Mouse (Mus musculus): Measurements from ENCODE around the gene Kif26b. TPM values are rescaled to one million over a fixed set of nuclear protein-coding genes. Genes with fewer than 3 reads are reported as not detected.

The Kif26b gene
- polyA plus RNA-seq, 1 experiment = 15.6 TPM

DNA sequence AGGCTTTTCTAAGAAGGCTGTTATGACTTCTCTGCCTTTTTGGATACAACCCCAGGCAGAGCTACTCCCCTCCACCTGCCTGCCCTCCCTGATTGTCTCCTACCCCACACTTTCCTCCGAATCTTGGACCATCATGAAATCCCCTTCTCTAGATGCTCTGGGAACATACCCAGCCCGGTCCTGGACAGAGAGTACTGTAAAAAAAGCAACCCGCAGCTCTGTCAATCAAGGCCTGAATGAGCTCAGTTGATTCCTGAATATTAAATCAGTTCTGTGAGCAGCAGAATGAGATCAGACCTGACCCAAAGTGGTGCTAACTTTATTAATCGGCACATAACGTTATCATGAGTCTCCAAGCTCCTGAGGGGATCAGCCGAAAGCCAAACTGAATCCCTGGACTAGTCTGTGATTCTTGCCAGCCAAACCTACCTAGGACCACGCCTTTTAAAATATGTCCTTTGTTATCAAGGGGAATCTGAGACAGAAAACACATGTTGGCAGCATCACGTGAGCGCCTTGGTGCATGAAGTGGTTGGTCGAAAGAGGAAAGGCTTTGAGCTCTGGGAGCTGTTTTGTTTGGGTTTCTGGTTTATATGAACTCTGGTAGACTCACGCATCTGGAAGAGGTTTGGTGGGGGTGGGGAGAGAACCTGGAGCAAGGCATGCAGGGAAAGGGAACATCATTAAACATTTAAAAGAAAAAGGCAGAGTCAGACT, 271.1 kb downstream of the Kif26b start:
- peaks cover 27% of the 10 kb centered on the region; the same call in 1 of the 2 replicates for H3K4me1 ChIP-seq (ENCODE audit: control insufficient read depth, insufficient read depth, low read length)
- DNase-seq = peak; percentile 39 to 44
- H3K27ac ChIP-seq (ENCODE audit: insufficient read depth, low read length) = peak overlapping the region; percentile 82
- 26% methylated on average over 11 of the region's 11 CpGs for WGBS
- peak overlapping the region; percentile 86 for H3K4me3 ChIP-seq (replicated peaks; ENCODE audit: insufficient read depth, low read depth, low read length)
- H3K27me3 ChIP-seq (ENCODE audit: control insufficient read depth, insufficient read depth, low read length) = no peaks in the 10 kb centered on the region
- TF ChIP-seq CTCF (IDR thresholded peaks at IDR 0.05; ENCODE audit: borderline replicate concordance, insufficient read depth, low read depth, low read length) = no peak
- TF ChIP-seq POLR2A (IDR thresholded peaks at IDR 0.05; ENCODE audit: borderline replicate concordance, insufficient read depth, low read length) = peak; percentile 18; the same call in 1 of the 2 replicates

GRCm38 (mm10) chr1:178803155-178803554, 274.2 kb downstream of the Kif26b start:
- Histone ChIP-seq H3K27ac (ENCODE audit: insufficient read depth, low read length) (peak overlapping the region; percentile 15; the same call in 1 of the 2 replicates), H3K27me3 (ENCODE audit: control insufficient read depth, insufficient read depth, low read length) (no peaks in the 10 kb centered on the region), H3K4me3 (replicated peaks; ENCODE audit: insufficient read depth, low read depth, low read length) (peak overlapping the region; percentile 38), H3K4me1 (ENCODE audit: control insufficient read depth, insufficient read depth, low read length) (peaks cover 22% of the 10 kb centered on the region; the same call in 1 of the 2 replicates)
- whole genome bisulfite sequencing = 20% methylated on average over 3 of the region's 3 CpGs
- peak; percentile 50 to 59 for DNase-seq
- TF ChIP-seq POLR2A (IDR thresholded peaks at IDR 0.05; ENCODE audit: borderline replicate concordance, insufficient read depth, low read length) (no peak), CTCF (IDR thresholded peaks at IDR 0.05; ENCODE audit: borderline replicate concordance, insufficient read depth, low read depth, low read length) (no peak)

DNA sequence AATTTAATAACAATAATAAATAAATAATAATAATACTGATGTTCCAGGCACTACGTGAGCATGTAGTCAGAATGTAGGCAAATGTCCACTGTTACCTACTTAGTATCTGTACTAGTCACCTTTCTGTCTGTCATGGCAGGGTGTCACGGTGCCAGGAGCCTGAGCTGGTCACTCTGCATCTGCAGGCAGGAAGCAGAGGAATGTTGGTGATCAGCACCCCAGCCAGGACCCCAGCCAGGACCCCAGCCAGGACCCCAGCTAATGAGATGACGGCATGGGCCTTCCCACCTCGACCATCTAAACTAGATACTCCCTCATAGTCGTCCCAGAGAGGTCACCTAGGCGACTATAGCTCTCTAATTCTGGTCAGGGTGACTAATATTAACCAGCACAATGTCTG, 288.6 kb downstream of the Kif26b start:
- DNase-seq = no peak
- Histone ChIP-seq H3K27me3 (ENCODE audit: control insufficient read depth, insufficient read depth, low read length) (no peaks in the 10 kb centered on the region), H3K4me1 (ENCODE audit: control insufficient read depth, insufficient read depth, low read length) (peaks cover 20% of the 10 kb centered on the region), H3K4me3 (replicated peaks; ENCODE audit: insufficient read depth, low read depth, low read length) (no peak overlapping the region), H3K27ac (ENCODE audit: insufficient read depth, low read length) (no peak overlapping the region)
- no peak for TF ChIP-seq POLR2A (IDR thresholded peaks at IDR 0.05; ENCODE audit: borderline replicate concordance, insufficient read depth, low read length)
- TF ChIP-seq CTCF (IDR thresholded peaks at IDR 0.05; ENCODE audit: borderline replicate concordance, insufficient read depth, low read depth, low read length) = no peak
- 81% methylated on average over 6 of the region's 6 CpGs for whole genome bisulfite sequencing

DNA sequence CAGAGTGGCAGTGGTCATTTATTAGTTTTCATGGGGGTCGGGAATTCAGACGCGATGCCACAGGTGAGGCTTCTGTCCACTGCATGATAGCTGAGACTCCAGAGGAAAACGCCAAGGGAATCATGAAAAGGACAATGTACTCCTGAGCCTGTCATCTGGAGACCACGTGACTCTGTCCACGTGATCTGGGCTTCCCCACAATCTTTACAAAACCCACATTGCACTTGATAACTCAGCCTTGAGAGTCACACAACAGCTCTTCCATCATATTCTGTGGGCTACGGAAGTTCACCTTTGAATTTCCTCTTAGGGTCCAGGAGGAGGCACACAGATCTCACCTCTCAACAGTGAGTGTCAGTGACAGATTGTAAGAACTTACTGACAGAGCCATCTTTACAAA, 290.1 kb downstream of the Kif26b start:
- WGBS = 92% methylated on average over 7 of the region's 7 CpGs
- H3K27ac ChIP-seq (ENCODE audit: insufficient read depth, low read length) = no peak overlapping the region
- TF ChIP-seq CTCF (IDR thresholded peaks at IDR 0.05; ENCODE audit: borderline replicate concordance, insufficient read depth, low read depth, low read length) (no peak), POLR2A (IDR thresholded peaks at IDR 0.05; ENCODE audit: borderline replicate concordance, insufficient read depth, low read length) (no peak)
- no peak for DNase-seq
- no peak overlapping the region for H3K4me3 ChIP-seq (replicated peaks; ENCODE audit: insufficient read depth, low read depth, low read length)
- no peaks in the 10 kb centered on the region for H3K27me3 ChIP-seq (ENCODE audit: control insufficient read depth, insufficient read depth, low read length)
- H3K4me1 ChIP-seq (ENCODE audit: control insufficient read depth, insufficient read depth, low read length) = peaks cover 19% of the 10 kb centered on the region

DNA sequence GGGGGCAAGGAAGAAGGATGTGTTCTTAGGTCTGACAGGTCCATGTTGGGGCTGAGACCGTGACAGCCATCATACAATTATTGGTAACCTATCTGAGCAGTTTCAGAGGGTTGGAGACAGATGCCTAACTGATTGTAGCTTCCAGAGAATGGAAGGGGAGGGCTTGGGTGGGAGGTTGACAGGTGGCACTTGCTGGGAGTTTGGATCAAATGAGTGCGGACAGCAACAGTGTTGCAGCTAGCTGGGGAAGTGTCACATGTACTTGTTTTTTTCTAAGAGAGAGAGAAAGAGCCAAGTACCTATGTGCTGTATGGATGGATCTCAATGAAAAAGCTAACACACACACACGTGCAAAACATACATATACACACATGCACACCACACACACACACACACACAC, 291.2 kb downstream of the Kif26b start:
- WGBS = 43% methylated on average over 3 of the region's 3 CpGs
- Histone ChIP-seq H3K4me3 (replicated peaks; ENCODE audit: insufficient read depth, low read depth, low read length) (no peak overlapping the region), H3K27ac (ENCODE audit: insufficient read depth, low read length) (no peak overlapping the region), H3K27me3 (ENCODE audit: control insufficient read depth, insufficient read depth, low read length) (no peaks in the 10 kb centered on the region), H3K4me1 (ENCODE audit: control insufficient read depth, insufficient read depth, low read length) (peaks cover 16% of the 10 kb centered on the region)
- TF ChIP-seq POLR2A (IDR thresholded peaks at IDR 0.05; ENCODE audit: borderline replicate concordance, insufficient read depth, low read length) = no peak
- no peak for TF ChIP-seq CTCF (IDR thresholded peaks at IDR 0.05; ENCODE audit: borderline replicate concordance, insufficient read depth, low read depth, low read length)
- DNase-seq = no peak

- peaks cover 16% of the 10 kb centered on the region for H3K4me1 ChIP-seq (ENCODE audit: control insufficient read depth, insufficient read depth, low read length)
- no peak overlapping the region for H3K4me3 ChIP-seq (replicated peaks; ENCODE audit: insufficient read depth, low read depth, low read length)
- H3K27me3 ChIP-seq (ENCODE audit: control insufficient read depth, insufficient read depth, low read length) = no peaks in the 10 kb centered on the region
- H3K27ac ChIP-seq (ENCODE audit: insufficient read depth, low read length) = no peak overlapping the region
- TF ChIP-seq CTCF (IDR thresholded peaks at IDR 0.05; ENCODE audit: borderline replicate concordance, insufficient read depth, low read depth, low read length) (no peak), POLR2A (IDR thresholded peaks at IDR 0.05; ENCODE audit: borderline replicate concordance, insufficient read depth, low read length) (no peak)
- no peak for DNase-seq
- WGBS = 43% methylated on average over 14 of the region's 14 CpGs
These were observed 291.9 kb downstream of the Kif26b start for GRCm38 (mm10) chr1:178820556-178821435.

- DNase-seq = no peak
- H3K4me1 ChIP-seq (ENCODE audit: control insufficient read depth, insufficient read depth, low read length) = peaks cover 11% of the 10 kb centered on the region
- WGBS = 88% methylated on average over 5 of the region's 5 CpGs
- no peaks in the 10 kb centered on the region for H3K27me3 ChIP-seq (ENCODE audit: control insufficient read depth, insufficient read depth, low read length)
- no peak overlapping the region for H3K27ac ChIP-seq (ENCODE audit: insufficient read depth, low read length)
- H3K4me3 ChIP-seq (replicated peaks; ENCODE audit: insufficient read depth, low read depth, low read length) = no peak overlapping the region
- TF ChIP-seq CTCF (IDR thresholded peaks at IDR 0.05; ENCODE audit: borderline replicate concordance, insufficient read depth, low read depth, low read length) = no peak
- no peak for TF ChIP-seq POLR2A (IDR thresholded peaks at IDR 0.05; ENCODE audit: borderline replicate concordance, insufficient read depth, low read length)
These were observed 295.9 kb downstream of the Kif26b start for GRCm38 (mm10) chr1:178824871-178825270.

Measured in cerebellum, adult 2 months (tissue).